Comparison of ENCODE assay signal across 19 mouse cellular contexts in genomic region chr15:96180977-96181376, GRCm38 (mm10).
"Had no signal": no experiment of that assay in that cellular context is flagged by ENCODE, and none has a peak within 500 bp of the region (broad histone marks: within the 10 kb centered on the region; RNA-seq: fewer than 3 reads in every experiment).

No protein-coding gene starts in this region.

- H3K9ac ChIP-seq: kidney, embryonic 15.5 days; limb, embryonic 13.5 days; liver, embryonic 13.5 days; neural tube, embryonic 13.5 days had no signal

- H3K9me3 ChIP-seq: kidney, embryonic 15.5 days; limb, embryonic 10.5 days; limb, embryonic 13.5 days; liver, embryonic 13.5 days; midbrain, embryonic 10.5 days; neural tube, embryonic 13.5 days had no signal

- H3K27ac ChIP-seq: kidney, embryonic 15.5 days; limb, embryonic 10.5 days; limb, embryonic 13.5 days; liver, embryonic 13.5 days; midbrain, embryonic 10.5 days; neural tube, embryonic 13.5 days; stomach, postnatal 0 days had no signal

- H3K4me3 ChIP-seq: kidney, embryonic 15.5 days; limb, embryonic 10.5 days; limb, embryonic 13.5 days; liver, embryonic 13.5 days; megakaryocyte, embryonic 14.5 days; midbrain, embryonic 10.5 days; neural tube, embryonic 13.5 days had no signal

- DNase-seq: kidney, adult 2 months; kidney, postnatal 10 days; kidney, postnatal 4 days; liver; liver, embryonic 13.5 days; lung, adult 2 months; lung, postnatal 14 days; lung, postnatal 4 days; midbrain, embryonic 14.5 days; thymus, adult 2 months; thymus, postnatal 14 days; thymus, postnatal 4 days had no signal

- H3K36me3 ChIP-seq: kidney, embryonic 15.5 days; limb, embryonic 10.5 days; limb, embryonic 13.5 days; liver, embryonic 13.5 days; midbrain, embryonic 10.5 days; neural tube, embryonic 13.5 days had no signal

- H3K27me3 ChIP-seq: kidney, embryonic 15.5 days; limb, embryonic 13.5 days; liver, embryonic 13.5 days; neural tube, embryonic 13.5 days had no signal

- H3K4me1 ChIP-seq: kidney, embryonic 15.5 days; liver, embryonic 13.5 days had no signal
